Mouse (Mus musculus) heart, adult 9 months (tissue): ENCODE results near the gene 2310057J18Rik.
"Not testable (repeated sequence)": the region's sequence is repeated elsewhere in the genome, so short reads cannot be mapped to it uniquely, and the experiment has no call there.

Experiments used
- DNase-seq, 2 experiments: peaks; one replicate each; pipeline ENCODE4 v3.0.0; 2022; ENCODE audit warnings: low spot score in 2 of 2

Gene 2310057J18Rik

GRCm38 (mm10) chr10:28986203-28986602, at the start of gene 2310057J18Rik:
2310057J18Rik (minus strand) TSS chr10:28986303.
- no peak for DNase-seq

GRCm38 (mm10) chr10:29029960-29030359, 43.9 kb upstream of the 2310057J18Rik start:
- DNase-seq, result not testable (repeated sequence)

GRCm38 (mm10) chr10:29019496-29020270, 33.6 kb upstream of the 2310057J18Rik start:
- DNase-seq, result no peak

GRCm38 (mm10) chr10:28997776-28998175, 11.7 kb upstream of the 2310057J18Rik start:
- DNase-seq, result no peak

GRCm38 (mm10) chr10:28988990-28989389, 2.9 kb upstream of the 2310057J18Rik start:
- DNase-seq, result no peak

GRCm38 (mm10) chr10:28968189-28968588, 17.9 kb downstream of the 2310057J18Rik start:
- DNase-seq, result no peak

- no peak for DNase-seq
Observed at GRCm38 (mm10) chr10:28955138-28955537, 31.0 kb downstream of the 2310057J18Rik start.

GRCm38 (mm10) chr10:28954515-28954914, 31.6 kb downstream of the 2310057J18Rik start:
- DNase-seq, result no peak
